Mouse (Mus musculus): ENCODE data around the gene Tmem262.
A peak's percentile ranks its signal among the peaks of the same experiment; 100 is the strongest.

The Tmem262 gene

GRCm38 (mm10) chr19:6101186-6101585, 21.4 kb downstream of the Tmem262 start:
- no peak for DNase-seq (ENCODE audit: low read depth, low spot score)

DNA sequence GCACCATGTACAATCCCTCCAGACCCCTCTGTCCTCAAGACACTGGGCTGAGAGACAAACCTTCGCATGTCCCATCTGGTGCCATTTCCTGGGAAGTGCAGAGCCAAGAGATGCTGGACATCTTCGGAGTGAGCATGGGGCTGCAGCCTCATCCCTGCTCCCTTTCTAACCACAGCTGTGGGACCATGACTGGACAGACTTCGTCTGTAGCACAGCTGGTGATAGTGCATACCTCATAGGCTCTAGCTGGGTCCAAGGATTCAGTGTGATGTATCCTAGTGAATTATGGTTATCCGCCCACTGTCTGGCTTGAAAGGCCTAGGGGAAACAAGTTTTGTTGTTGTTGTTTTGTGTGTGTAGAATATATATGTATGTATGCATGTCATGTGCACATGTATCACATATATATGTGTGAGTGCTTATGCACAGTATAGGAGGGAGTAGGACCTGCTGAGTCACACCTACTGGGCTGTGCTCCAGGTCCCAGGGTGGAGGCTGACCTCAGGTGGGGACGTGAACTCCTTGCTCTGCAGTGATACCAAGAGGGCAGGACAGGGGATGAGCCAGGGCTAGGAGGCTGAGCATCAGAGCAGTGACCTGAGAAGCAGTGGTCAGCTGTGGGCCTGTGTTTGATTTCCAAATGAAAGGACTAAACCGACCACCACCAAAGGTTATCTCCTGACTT, 22.5 kb downstream of the Tmem262 start:
- DNase-seq (ENCODE audit: low read depth, low spot score), result no peak

DNA sequence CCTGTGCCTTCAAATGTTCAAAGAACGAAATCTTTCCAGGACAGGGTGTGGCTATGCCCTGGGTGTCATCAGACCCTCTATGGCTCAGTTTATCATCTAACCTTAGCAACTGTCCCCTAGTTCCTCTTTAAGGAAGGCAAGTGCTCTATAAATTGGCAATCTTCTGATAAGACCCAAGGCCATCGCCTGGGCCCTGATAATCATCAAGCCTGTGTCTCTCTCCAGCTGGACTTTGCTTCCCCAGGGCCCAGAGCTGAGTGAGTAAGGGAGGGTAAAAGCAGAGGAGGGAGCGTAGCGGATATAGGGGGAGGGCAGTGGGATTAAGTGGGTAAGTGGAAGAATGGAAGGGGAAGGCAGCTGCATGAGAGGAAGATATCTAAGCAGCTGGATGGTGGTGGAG, 24.6 kb downstream of the Tmem262 start:
- no peak for DNase-seq (ENCODE audit: low read depth, low spot score)

- no peak for DNase-seq (ENCODE audit: low read depth, low spot score)
Observed at GRCm38 (mm10) chr19:6105586-6105985, 25.8 kb downstream of the Tmem262 start, which contains the start of gene Naaladl1. Gene Naaladl1, plus strand, starts transcription at chr19:6105782.

GRCm38 (mm10) chr19:6113116-6113515, 33.3 kb downstream of the Tmem262 start:
- no peak for DNase-seq (ENCODE audit: low read depth, low spot score)

DNA sequence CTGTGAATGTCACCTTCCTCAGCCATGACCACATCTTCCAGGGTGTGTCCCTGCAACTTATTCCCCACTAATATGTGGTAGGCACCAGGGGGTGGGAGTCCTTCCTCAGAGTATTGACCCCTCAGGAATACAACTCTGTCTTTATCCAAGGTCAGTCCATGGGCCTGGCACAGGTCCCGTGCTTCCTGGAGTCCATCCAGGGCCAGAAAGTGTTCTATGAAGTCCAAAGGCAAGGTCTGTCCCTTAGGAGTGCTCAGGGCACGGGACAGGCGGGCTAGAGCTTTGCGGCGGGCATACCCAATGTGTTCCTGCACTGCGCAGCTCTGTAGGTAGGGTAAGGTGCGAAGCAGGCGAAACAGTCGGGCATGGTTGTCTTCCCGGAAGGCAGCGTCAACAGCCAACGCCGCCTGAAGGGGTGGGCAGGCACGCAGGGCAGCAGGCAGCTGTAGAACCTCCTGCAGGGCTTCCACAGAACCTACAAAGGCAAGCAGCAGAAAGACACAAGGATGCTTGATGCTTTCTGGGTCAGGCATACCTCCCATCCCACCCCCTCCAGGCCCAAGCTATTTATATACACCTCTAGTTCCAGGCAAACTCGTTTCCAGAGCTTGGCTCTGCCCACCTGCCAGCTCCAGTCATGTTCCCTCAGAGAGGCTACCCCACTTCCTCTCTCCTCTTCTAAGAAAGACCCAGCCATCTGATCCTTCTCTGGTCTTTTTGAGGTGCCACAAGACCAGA, 36.4 kb downstream of the Tmem262 start:
- DNase-seq (ENCODE audit: low read depth, low spot score), result no peak

- no peak for DNase-seq (ENCODE audit: low read depth, low spot score)
Observed at GRCm38 (mm10) chr19:6117346-6117985, 37.6 kb downstream of the Tmem262 start.

- DNase-seq (ENCODE audit: low read depth, low spot score), result peak; percentile 93
Observed at GRCm38 (mm10) chr19:6117986-6118676, 38.3 kb downstream of the Tmem262 start, which contains the start of gene Sac3d1. Gene Sac3d1, minus strand, starts transcription at chr19:6118650.

- DNase-seq (ENCODE audit: low read depth, low spot score), result no peak
Observed at GRCm38 (mm10) chr19:6118677-6119185, 38.9 kb downstream of the Tmem262 start.

GRCm38 (mm10) chr19:6121761-6122160, 41.9 kb downstream of the Tmem262 start:
- no peak for DNase-seq (ENCODE audit: low read depth, low spot score)

- no peak for DNase-seq (ENCODE audit: low read depth, low spot score)
Observed at GRCm38 (mm10) chr19:6123330-6123729, 43.5 kb downstream of the Tmem262 start.

- DNase-seq (ENCODE audit: low read depth, low spot score), result no peak
Observed at GRCm38 (mm10) chr19:6124898-6125297, 45.1 kb downstream of the Tmem262 start.

DNA sequence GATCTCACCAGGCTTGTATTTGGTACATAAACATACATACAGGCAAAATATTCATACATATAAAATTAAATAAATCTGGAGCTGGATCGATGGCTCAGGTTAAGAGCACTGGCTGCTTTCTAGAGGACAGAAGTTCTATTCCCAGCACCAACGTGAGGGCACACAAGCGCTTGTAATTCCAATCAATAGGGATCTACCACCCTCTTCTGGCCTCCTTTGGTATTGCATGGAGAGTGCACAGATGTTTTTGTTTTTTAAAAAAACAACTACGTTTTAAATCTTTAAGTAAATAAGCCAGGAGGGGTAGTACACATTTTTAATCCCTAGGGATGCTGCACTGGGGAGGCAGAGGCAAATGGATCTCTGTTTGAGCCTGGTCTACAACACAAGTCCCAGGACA, 46.5 kb downstream of the Tmem262 start:
- peak; percentile 81 for DNase-seq (ENCODE audit: low read depth, low spot score)

- DNase-seq (ENCODE audit: low read depth, low spot score), result no peak
Observed at GRCm38 (mm10) chr19:6126789-6127580, 47.2 kb downstream of the Tmem262 start.

DNA sequence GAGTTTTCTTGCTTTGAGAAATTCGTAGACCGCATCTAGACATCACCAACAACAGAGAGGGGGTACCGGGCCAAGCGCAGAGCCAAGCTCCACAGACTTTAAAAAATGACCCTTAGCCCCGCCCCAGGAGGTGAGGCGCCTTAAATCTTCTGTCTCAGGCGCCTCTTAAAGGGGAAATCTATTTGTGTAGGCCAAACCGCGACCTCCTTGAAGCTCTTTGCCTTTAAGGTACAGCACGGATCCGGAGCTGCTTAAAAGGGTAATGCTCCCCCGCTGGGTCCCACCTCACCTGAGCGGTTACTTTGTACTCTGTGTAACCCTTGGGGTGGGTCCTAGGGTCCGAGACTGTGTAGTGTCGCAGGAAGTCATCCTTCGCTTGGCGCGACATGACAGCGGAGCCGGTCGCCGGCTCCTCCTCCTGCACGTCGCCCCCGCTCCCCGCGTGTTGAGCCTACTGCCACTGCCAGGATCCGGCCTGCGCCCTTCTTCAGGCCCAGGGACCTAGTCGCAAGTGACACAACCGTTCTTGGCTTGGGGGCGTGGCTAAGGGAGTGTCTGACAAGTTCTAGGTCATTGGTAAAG, 48.0 kb downstream of the Tmem262 start, which contains the start of gene Snx15:
Gene Snx15, minus strand, starts transcription at position 545 of the 582 bp plus-strand sequence.
- peak; percentile 98 for DNase-seq (ENCODE audit: low read depth, low spot score)
